Mouse (Mus musculus): Measurements from ENCODE around the gene Csf2.

GRCm38 (mm10) chr11:54242494-54242893 is 7.0 kb downstream of the Csf2 start:
- TF ChIP-seq CTCF (IDR thresholded peaks at IDR 0.05; ENCODE audit: control insufficient read depth, insufficient read depth, insufficient read length): no peak
- no peak for TF ChIP-seq MAX (IDR thresholded peaks at IDR 0.05)
- TF ChIP-seq CEBPB (IDR thresholded peaks at IDR 0.05; ENCODE audit: low read depth): no peak
- no peak for TF ChIP-seq USF1 (IDR thresholded peaks at IDR 0.05; ENCODE audit: low read depth)
- TF ChIP-seq MYOD1 (IDR thresholded peaks at IDR 0.05; ENCODE audit: control insufficient read depth, insufficient read length, low read depth): no peak
- no peak for TF ChIP-seq FOSL1 (IDR thresholded peaks at IDR 0.05; ENCODE audit: insufficient read depth, low read length, poor library complexity, severe bottlenecking)
- TF ChIP-seq MYOG (IDR thresholded peaks at IDR 0.05; ENCODE audit: control insufficient read depth, extremely low read depth, insufficient read length): no peak
